Mouse (Mus musculus) embryonic facial prominence, embryonic 10.5 days (tissue): ENCODE data around the gene Prr19. TPM values are rescaled to one million over a fixed set of nuclear protein-coding genes. Genes with fewer than 3 reads are reported as not detected.
"Not testable (repeated sequence)": the region's sequence is repeated elsewhere in the genome, so short reads cannot be mapped to it uniquely, and the experiment has no call there.

ENCODE experiments used
- DNase-seq: peaks from one replicate; pipeline ENCODE4 v3.0.0-alpha.2; 2017; ENCODE audit warnings: low spot score
- H3K27ac ChIP-seq: fragments of 300-500 bp; sonication (generic); replicated peaks from 2 replicates; pipeline ENCODE4 v1.5.1; 2016; ENCODE audit warnings: mild to moderate bottlenecking
- H3K27me3 ChIP-seq: fragments of 300-500 bp; sonication (generic); replicated peaks from 2 replicates; pipeline ENCODE4 v1.6.1; 2016; ENCODE audit warnings: low read depth, mild to moderate bottlenecking; ENCODE audit not compliant: poor library complexity, severe bottlenecking
- H3K36me3 ChIP-seq: fragments of 300-500 bp; sonication (generic); replicated peaks from 2 replicates; pipeline ENCODE4 v1.6.1; 2016; ENCODE audit warnings: mild to moderate bottlenecking, moderate library complexity
- H3K4me1 ChIP-seq: fragments of 300-500 bp; sonication (generic); 2 replicates; pipeline ENCODE4 v1.6.1; 2016
- H3K4me3 ChIP-seq: fragments of 300-500 bp; sonication (generic); 2 replicates; pipeline ENCODE4 v1.5.1; 2016; ENCODE audit warnings: mild to moderate bottlenecking, moderate library complexity
- H3K9me3 ChIP-seq: fragments of 300-500 bp; sonication (generic); 2 replicates; pipeline ENCODE4 v1.6.1; 2016; ENCODE audit warnings: mild to moderate bottlenecking
- WGBS: fragments of 180-500 bp; shearing (Covaris S2); methylation state at CpG from one replicate; pipeline ENCODE4 v1.1.7; 2016; 5-methylcytosine and 5-hydroxymethylcytosine counted together
- polyA plus RNA-seq: library from polyadenylated mRNA; unstranded; fragments of >200 nt; fragmentation: Nextera tagmentation; extraction: Ambion mirVana; gene quantifications from 2 replicates; pipeline ENCODE4 v1.2.1, GENCODE M21; 2016

Gene Prr19
- polyA plus RNA-seq, 1 experiment from 2014 or later: 0.82 TPM

- H3K4me3 ChIP-seq: peak overlapping the region; percentile 78
- H3K9me3 ChIP-seq: no peaks in the 10 kb centered on the region
- peaks cover 56% of the 10 kb centered on the region for H3K4me1 ChIP-seq
- peaks cover 12% of the 10 kb centered on the region; the same call in 1 of the 2 replicates for H3K36me3 ChIP-seq
- DNase-seq: no peak
- H3K27me3 ChIP-seq: peaks cover 37% of the 10 kb centered on the region
- 18% methylated on average over 21 of the region's 21 CpGs for WGBS
- peak overlapping the region; percentile 91 for H3K27ac ChIP-seq
These were observed 16.3 kb downstream of the Prr19 start for GRCm38 (mm10) chr7:25317446-25317999.

GRCm38 (mm10) chr7:25322058-25322484, 20.9 kb downstream of the Prr19 start:
- DNase-seq: peak; percentile 90
- Histone ChIP-seq H3K36me3 (peaks cover 36% of the 10 kb centered on the region), H3K27me3 (no peaks in the 10 kb centered on the region), H3K27ac (peak overlapping the region; percentile 91), H3K9me3 (0 out of 2 replicates have a peak, but pooled peaks cover 3% of the 10 kb centered on the region), H3K4me3 (peak overlapping the region; percentile 45), H3K4me1 (peaks cover 44% of the 10 kb centered on the region)
- WGBS: 1% methylated on average over 6 of the region's 6 CpGs

GRCm38 (mm10) chr7:25323219-25323618, 22.0 kb downstream of the Prr19 start:
- 0 out of 2 replicates have a peak overlapping the region, but pooled peaks have one; percentile 0 for H3K4me3 ChIP-seq
- WGBS: 88% methylated on average over 2 of the region's 2 CpGs
- DNase-seq: no peak
- H3K9me3 ChIP-seq: 0 out of 2 replicates have a peak, but pooled peaks cover 3% of the 10 kb centered on the region
- H3K36me3 ChIP-seq: peaks cover 47% of the 10 kb centered on the region
- no peaks in the 10 kb centered on the region for H3K27me3 ChIP-seq
- H3K4me1 ChIP-seq: peaks cover 36% of the 10 kb centered on the region
- H3K27ac ChIP-seq: peak overlapping the region; percentile 41; the same call in 1 of the 2 replicates

GRCm38 (mm10) chr7:25325431-25325830, 24.2 kb downstream of the Prr19 start:
- H3K27ac ChIP-seq, H3K4me3 ChIP-seq, H3K9me3 ChIP-seq, H3K27me3 ChIP-seq, DNase-seq: not testable (repeated sequence)
- WGBS: 89% methylated on average over 6 of the region's 6 CpGs
- Histone ChIP-seq H3K4me1 (peaks cover 32% of the 10 kb centered on the region), H3K36me3 (peaks cover 59% of the 10 kb centered on the region)

- WGBS: 66% methylated on average over 8 of the region's 8 CpGs
- 0 out of 2 replicates have a peak, but pooled peaks cover 3% of the 10 kb centered on the region for H3K9me3 ChIP-seq
- no peak overlapping the region; the same call in 1 of the 2 replicates for H3K27ac ChIP-seq
- H3K4me3 ChIP-seq: no peak overlapping the region
- peaks cover 65% of the 10 kb centered on the region for H3K36me3 ChIP-seq
- H3K4me1 ChIP-seq: peaks cover 29% of the 10 kb centered on the region
- DNase-seq: no peak
- H3K27me3 ChIP-seq: no peaks in the 10 kb centered on the region
These were observed 25.0 kb downstream of the Prr19 start for GRCm38 (mm10) chr7:25326233-25326632.

- no peak overlapping the region; the same call in 1 of the 2 replicates for H3K27ac ChIP-seq
- H3K27me3 ChIP-seq: no peaks in the 10 kb centered on the region
- 41% methylated on average over 16 of the region's 16 CpGs for WGBS
- H3K9me3 ChIP-seq: no peaks in the 10 kb centered on the region
- peak; percentile 83 for DNase-seq
- H3K4me3 ChIP-seq: 0 out of 2 replicates have a peak overlapping the region, but pooled peaks have one; percentile 16
- peaks cover 95% of the 10 kb centered on the region for H3K36me3 ChIP-seq
- H3K4me1 ChIP-seq: 0 out of 2 replicates have a peak, but pooled peaks cover 5% of the 10 kb centered on the region
These were observed 32.5 kb downstream of the Prr19 start for GRCm38 (mm10) chr7:25333596-25334307.

GRCm38 (mm10) chr7:25334472-25334871, 33.3 kb downstream of the Prr19 start:
- Histone ChIP-seq H3K36me3 (peaks cover 94% of the 10 kb centered on the region), H3K4me3 (no peak overlapping the region; the same call in 1 of the 2 replicates), H3K9me3 (no peaks in the 10 kb centered on the region), H3K4me1 (0 out of 2 replicates have a peak, but pooled peaks cover 5% of the 10 kb centered on the region), H3K27me3 (no peaks in the 10 kb centered on the region), H3K27ac (no peak overlapping the region)
- DNase-seq: no peak
- WGBS: 86% methylated on average over 12 of the region's 12 CpGs

GRCm38 (mm10) chr7:25339329-25339728, 38.1 kb downstream of the Prr19 start:
- no peak overlapping the region for H3K4me3 ChIP-seq
- no peaks in the 10 kb centered on the region for H3K27me3 ChIP-seq
- peaks cover 96% of the 10 kb centered on the region for H3K36me3 ChIP-seq
- H3K4me1 ChIP-seq: no peaks in the 10 kb centered on the region
- WGBS: 91% methylated on average over 9 of the region's 9 CpGs
- no peaks in the 10 kb centered on the region for H3K9me3 ChIP-seq
- no peak overlapping the region for H3K27ac ChIP-seq
- DNase-seq: no peak

GRCm38 (mm10) chr7:25341000-25341784, 40.0 kb downstream of the Prr19 start:
- no peak overlapping the region for H3K4me3 ChIP-seq
- H3K9me3 ChIP-seq: no peaks in the 10 kb centered on the region
- DNase-seq: no peak
- no peaks in the 10 kb centered on the region for H3K4me1 ChIP-seq
- no peaks in the 10 kb centered on the region for H3K27me3 ChIP-seq
- peaks cover 95% of the 10 kb centered on the region for H3K36me3 ChIP-seq
- WGBS: 84% methylated on average over 20 of the region's 20 CpGs
- H3K27ac ChIP-seq: no peak overlapping the region

- Histone ChIP-seq H3K4me1 (no peaks in the 10 kb centered on the region), H3K36me3 (peaks cover 99% of the 10 kb centered on the region), H3K27me3 (no peaks in the 10 kb centered on the region), H3K9me3 (peaks cover 20% of the 10 kb centered on the region), H3K27ac (no peak overlapping the region), H3K4me3 (no peak overlapping the region)
- no peak for DNase-seq
- WGBS: 88% methylated on average over 8 of the region's 8 CpGs
These were observed 47.6 kb downstream of the Prr19 start for GRCm38 (mm10) chr7:25348861-25349260.
